Mouse (Mus musculus) neural tube, embryonic 13.5 days (tissue): ENCODE results near the gene Efna2. TPM values are rescaled to one million over a fixed set of nuclear protein-coding genes. Genes with fewer than 3 reads are reported as not detected.

Experiments
- ATAC-seq: fragments of 200-750 bp; cut with Nextera tagmentation; 2 replicates; pipeline ENCODE4 v1.8.0; 2017; ENCODE audit warnings: low read depth, mild to moderate bottlenecking, moderate TSS enrichment, moderate library complexity
- H3K27ac ChIP-seq: fragments of 300-500 bp; sonication (generic); replicated peaks from 2 replicates; pipeline ENCODE4 v1.5.1; 2015; ENCODE audit warnings: moderate library complexity, mild to moderate bottlenecking, inconsistent platforms
- H3K27me3 ChIP-seq: fragments of 300-500 bp; sonication (generic); 2 replicates; pipeline ENCODE4 v1.6.1; 2015; ENCODE audit warnings: mild to moderate bottlenecking, inconsistent platforms
- H3K36me3 ChIP-seq: fragments of 300-500 bp; sonication (generic); 2 replicates; pipeline ENCODE4 v1.6.1; 2015; ENCODE audit warnings: mild to moderate bottlenecking, inconsistent platforms
- H3K4me1 ChIP-seq: fragments of 300-500 bp; sonication (generic); replicated peaks from 2 replicates; pipeline ENCODE4 v1.6.1; 2015; ENCODE audit warnings: inconsistent platforms
- H3K4me2 ChIP-seq: fragments of 300-500 bp; sonication (generic); 2 replicates; pipeline ENCODE4 v1.6.1; 2015; ENCODE audit warnings: inconsistent platforms, mild to moderate bottlenecking, moderate library complexity
- H3K4me3 ChIP-seq: fragments of 300-500 bp; sonication (generic); 2 replicates; pipeline ENCODE4 v1.5.1; 2015; ENCODE audit warnings: mild to moderate bottlenecking, inconsistent platforms
- H3K9ac ChIP-seq: fragments of 300-500 bp; sonication (generic); 2 replicates; pipeline ENCODE4 v1.6.1; 2015; ENCODE audit warnings: moderate library complexity, mild to moderate bottlenecking, inconsistent platforms
- H3K9me3 ChIP-seq: fragments of 300-500 bp; sonication (generic); 2 replicates; pipeline ENCODE4 v1.6.1; 2016; ENCODE audit warnings: inconsistent platforms
- WGBS: fragments of 180-500 bp; shearing (Covaris S2); methylation state at CpG from one replicate; pipeline ENCODE4 v1.1.7; 2015; 5-methylcytosine and 5-hydroxymethylcytosine counted together
- polyA plus RNA-seq: library from polyadenylated mRNA; unstranded; fragments of >200 nt; fragmentation: Nextera tagmentation; extraction: Ambion mirVana; gene quantifications from 2 replicates; pipeline ENCODE4 v1.2.1, GENCODE M21; 2015

Gene Efna2
- polyA plus RNA-seq, 1 experiment from 2014 or later: 34.0 TPM

GRCm38 (mm10) chr10:80136952-80137625, 42.2 kb upstream of the Efna2 start:
- Histone ChIP-seq H3K27ac (peak overlapping the region; percentile 97), H3K36me3 (peaks cover 42% of the 10 kb centered on the region), H3K4me1 (peaks cover 56% of the 10 kb centered on the region), H3K27me3 (peaks cover 17% of the 10 kb centered on the region), H3K4me3 (peak overlapping the region; percentile 83), H3K9me3 (no peaks in the 10 kb centered on the region), H3K9ac (peak overlapping the region; percentile 97), H3K4me2 (peak overlapping the region; percentile 92)
- WGBS: 4% methylated on average over 28 of the region's 29 CpGs
- ATAC-seq: no peak; the same call in 1 of the 2 replicates

- Histone ChIP-seq H3K4me3 (peak overlapping the region; percentile 83), H3K4me2 (peak overlapping the region; percentile 92), H3K4me1 (peaks cover 58% of the 10 kb centered on the region), H3K9ac (peak overlapping the region; percentile 97), H3K9me3 (no peaks in the 10 kb centered on the region), H3K27ac (peak overlapping the region; percentile 97), H3K27me3 (peaks cover 17% of the 10 kb centered on the region), H3K36me3 (peaks cover 34% of the 10 kb centered on the region)
- ATAC-seq: no peak
- 3% methylated on average over 31 of the region's 33 CpGs for WGBS
These were observed 41.4 kb upstream of the Efna2 start for GRCm38 (mm10) chr10:80137626-80138552.

DNA sequence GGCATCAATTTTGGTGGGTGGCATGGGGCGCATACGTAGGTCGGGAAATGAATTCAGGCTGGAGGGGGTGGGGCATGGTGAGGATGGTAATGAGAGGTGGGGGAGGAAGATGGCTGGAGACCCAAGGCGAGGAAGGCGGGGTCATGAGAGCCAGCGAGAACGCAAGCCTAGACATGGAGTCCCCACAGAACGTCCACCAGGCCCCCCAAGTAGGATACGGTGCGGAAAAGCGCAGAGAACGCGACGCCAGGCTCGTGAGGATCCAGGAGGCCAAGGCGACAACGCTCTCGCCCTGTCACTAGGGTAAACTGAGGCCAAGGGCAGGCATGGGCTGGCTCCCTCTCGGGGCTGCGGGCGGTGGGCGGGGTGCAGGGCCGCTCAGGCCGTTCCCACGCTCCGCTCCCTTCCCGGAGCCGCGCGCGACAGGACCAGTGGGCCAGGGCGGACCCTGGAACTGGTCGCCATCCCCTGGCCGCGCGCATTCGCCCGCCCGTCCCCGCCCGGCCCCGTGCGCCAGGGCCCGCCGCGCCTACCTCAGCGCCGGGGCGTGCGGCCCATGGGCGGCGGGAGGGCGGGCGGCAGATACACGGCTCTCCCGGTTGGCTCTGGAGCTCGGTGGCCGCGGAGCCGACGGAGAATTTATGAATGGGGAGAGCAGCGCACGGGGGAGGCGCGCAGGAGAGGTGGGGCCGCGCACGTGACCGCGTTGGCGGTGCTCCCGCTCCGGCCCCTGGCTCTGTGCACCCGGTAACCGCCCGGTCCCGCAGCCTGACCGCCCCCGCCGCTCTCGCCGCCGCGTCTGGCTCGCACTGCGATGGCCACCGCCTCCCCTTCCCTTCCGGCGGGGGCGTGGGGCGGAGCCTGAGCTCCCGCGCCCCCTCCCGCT, 40.5 kb upstream of the Efna2 start, which contains the start of gene Atp5d:
TSS of gene Atp5d (plus strand) at position 80 of the 886 bp plus-strand sequence.
- ATAC-seq: peak; percentile 6; the same call in 1 of the 2 replicates

DNA sequence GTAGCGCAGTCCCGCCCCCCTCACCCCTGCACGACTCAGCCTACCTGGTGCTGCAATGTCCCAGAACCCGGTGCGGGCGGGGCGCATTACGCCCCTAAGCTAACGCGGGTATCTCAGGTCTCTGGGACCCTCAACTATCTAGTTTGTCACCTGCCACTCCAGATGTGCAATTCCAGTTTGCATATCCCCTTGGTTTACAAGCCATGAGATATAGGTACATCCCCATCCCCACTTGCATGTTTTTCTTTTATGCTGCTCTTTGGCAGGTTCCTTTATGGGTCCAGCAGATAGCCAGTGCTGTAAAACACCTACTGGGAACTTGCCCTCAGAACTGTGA, 39.9 kb upstream of the Efna2 start:
- peaks cover 17% of the 10 kb centered on the region for H3K27me3 ChIP-seq
- peak overlapping the region; percentile 97 for H3K9ac ChIP-seq
- no peak for ATAC-seq
- peak overlapping the region; percentile 92 for H3K4me2 ChIP-seq
- peak overlapping the region; percentile 83 for H3K4me3 ChIP-seq
- H3K27ac ChIP-seq: peak overlapping the region; percentile 97
- H3K36me3 ChIP-seq: peaks cover 28% of the 10 kb centered on the region
- peaks cover 68% of the 10 kb centered on the region for H3K4me1 ChIP-seq
- H3K9me3 ChIP-seq: no peaks in the 10 kb centered on the region
- 0% methylated on average over 10 of the region's 10 CpGs for WGBS

More for the DNA sequence above, 40.5 kb upstream of the Efna2 start, which contains the start of gene Atp5d:
- peak within 1 kb of the TSS; percentile 83 for H3K4me3 ChIP-seq
- peak within 1 kb of the TSS; percentile 97 for H3K9ac ChIP-seq
- peaks cover 17% of the 10 kb centered on the region for H3K27me3 ChIP-seq
- H3K36me3 ChIP-seq: peaks cover 28% of the 10 kb centered on the region
- H3K9me3 ChIP-seq: no peaks in the 10 kb centered on the region
- H3K4me2 ChIP-seq: peak within 1 kb of the TSS; percentile 92
- peak within 1 kb of the TSS; percentile 97 for H3K27ac ChIP-seq
- WGBS: under 1% methylated on average over 70 of the region's 94 CpGs
- H3K4me1 ChIP-seq: peaks cover 63% of the 10 kb centered on the region

DNA sequence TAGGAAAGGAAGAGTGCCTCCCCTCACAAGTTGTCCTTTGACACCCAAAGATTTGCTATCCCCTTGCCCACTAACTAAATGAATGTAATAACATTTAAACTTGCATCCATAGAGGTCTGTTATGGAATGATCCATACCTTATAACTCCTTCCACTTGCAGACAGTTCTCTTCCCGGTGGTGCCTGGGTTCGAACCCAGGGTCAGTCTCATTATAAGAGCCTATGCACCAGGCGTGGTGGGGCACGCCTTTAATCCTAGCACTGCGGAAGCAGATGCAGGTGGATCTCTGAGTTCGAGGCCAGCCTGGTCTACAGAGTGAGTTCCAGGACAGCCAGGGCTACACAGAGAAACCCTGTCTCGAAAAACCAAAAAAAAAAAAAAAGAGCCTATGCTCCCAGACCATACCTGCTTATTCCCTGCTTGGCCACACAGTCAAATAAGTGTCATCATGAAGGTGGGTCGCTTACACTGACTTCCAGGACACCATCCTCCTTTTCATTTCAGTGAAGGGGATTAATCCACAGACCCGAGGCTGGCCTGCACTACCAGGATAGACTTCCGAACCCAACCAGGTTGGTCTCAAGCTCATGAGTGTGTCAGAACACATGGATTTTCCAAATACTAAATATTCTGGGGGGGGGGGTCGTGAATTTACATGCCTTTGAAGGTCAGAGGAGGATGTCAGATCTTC, 39.2 kb upstream of the Efna2 start:
- H3K27ac ChIP-seq: peak overlapping the region; percentile 97
- H3K4me3 ChIP-seq: peak overlapping the region; percentile 83; the same call in 1 of the 2 replicates
- H3K4me1 ChIP-seq: peaks cover 72% of the 10 kb centered on the region
- H3K4me2 ChIP-seq: peak overlapping the region; percentile 93; the same call in 1 of the 2 replicates
- H3K9ac ChIP-seq: no peak overlapping the region
- H3K9me3 ChIP-seq: no peaks in the 10 kb centered on the region
- H3K27me3 ChIP-seq: peaks cover 17% of the 10 kb centered on the region
- 74% methylated on average over 11 of the region's 11 CpGs for WGBS
- ATAC-seq: no peak
- peaks cover 28% of the 10 kb centered on the region for H3K36me3 ChIP-seq

DNA sequence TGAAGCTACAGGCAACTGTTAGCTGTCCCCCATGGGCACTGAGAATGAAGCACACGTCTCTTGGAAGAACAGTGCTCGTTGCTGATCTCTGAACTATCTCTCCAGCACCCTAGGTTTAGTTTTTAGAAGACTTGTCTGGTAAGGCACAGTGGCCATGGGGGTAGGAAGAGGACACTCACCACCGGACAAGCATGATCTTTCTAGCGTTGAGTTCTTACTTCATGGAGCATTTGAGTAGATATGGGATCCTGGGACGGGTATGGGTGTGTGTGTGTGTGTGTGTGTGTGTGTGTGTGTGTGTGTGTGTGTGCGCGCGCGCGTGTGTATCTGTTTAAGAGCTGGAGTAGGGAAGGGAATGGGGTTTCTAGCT, 38.6 kb upstream of the Efna2 start, which contains the start of gene Cbarp:
TSS of gene Cbarp (minus strand) at position 170 of the 370 bp plus-strand sequence.
- WGBS: 76% methylated on average over 10 of the region's 10 CpGs
- H3K4me2 ChIP-seq: peak within 1 kb of the TSS; percentile 93
- H3K9ac ChIP-seq: peak within 1 kb of the TSS; percentile 97
- peak within 1 kb of the TSS; percentile 83 for H3K4me3 ChIP-seq
- ATAC-seq: no peak
- peaks cover 14% of the 10 kb centered on the region for H3K27me3 ChIP-seq
- peaks cover 78% of the 10 kb centered on the region for H3K4me1 ChIP-seq
- peaks cover 28% of the 10 kb centered on the region for H3K36me3 ChIP-seq
- no peaks in the 10 kb centered on the region for H3K9me3 ChIP-seq
- peak within 1 kb of the TSS; percentile 97 for H3K27ac ChIP-seq

DNA sequence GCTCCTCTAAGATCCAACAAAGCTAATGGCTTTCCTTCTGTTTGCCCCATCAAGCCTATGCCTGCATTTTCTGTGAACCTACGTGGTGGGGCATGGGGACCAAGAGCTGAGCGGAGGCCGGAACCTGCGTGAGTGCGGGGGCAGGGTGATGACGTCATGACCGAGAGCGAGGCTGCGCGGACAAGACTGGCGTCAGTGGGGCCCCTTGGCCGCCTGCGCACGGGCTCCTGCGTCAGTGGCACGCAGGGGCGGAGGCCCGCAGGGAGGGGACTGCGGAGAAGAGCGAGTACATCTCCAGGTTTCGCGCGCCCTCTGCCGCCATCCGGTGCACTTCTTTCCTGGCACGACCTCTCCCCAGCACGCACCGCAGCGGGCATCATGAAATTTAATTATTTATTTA, 38.0 kb upstream of the Efna2 start:
- H3K4me2 ChIP-seq: peak overlapping the region; percentile 93
- peaks cover 81% of the 10 kb centered on the region for H3K4me1 ChIP-seq
- H3K27ac ChIP-seq: peak overlapping the region; percentile 90
- peaks cover 8% of the 10 kb centered on the region for H3K27me3 ChIP-seq
- peak overlapping the region; percentile 67 for H3K4me3 ChIP-seq
- peaks cover 28% of the 10 kb centered on the region for H3K36me3 ChIP-seq
- H3K9ac ChIP-seq: peak overlapping the region; percentile 64
- peak; percentile 52 for ATAC-seq
- WGBS: under 1% methylated on average over 29 of the region's 29 CpGs
- no peaks in the 10 kb centered on the region for H3K9me3 ChIP-seq

GRCm38 (mm10) chr10:80141786-80142529, 37.3 kb upstream of the Efna2 start:
- ATAC-seq: peak; percentile 88
- Histone ChIP-seq H3K27ac (peak overlapping the region; percentile 90), H3K36me3 (peaks cover 34% of the 10 kb centered on the region), H3K27me3 (peaks cover 3% of the 10 kb centered on the region; the same call in 1 of the 2 replicates), H3K9ac (peak overlapping the region; percentile 86), H3K9me3 (no peaks in the 10 kb centered on the region), H3K4me2 (peak overlapping the region; percentile 93), H3K4me3 (peak overlapping the region; percentile 67), H3K4me1 (peaks cover 80% of the 10 kb centered on the region)
- WGBS: under 1% methylated on average over 43 of the region's 43 CpGs

DNA sequence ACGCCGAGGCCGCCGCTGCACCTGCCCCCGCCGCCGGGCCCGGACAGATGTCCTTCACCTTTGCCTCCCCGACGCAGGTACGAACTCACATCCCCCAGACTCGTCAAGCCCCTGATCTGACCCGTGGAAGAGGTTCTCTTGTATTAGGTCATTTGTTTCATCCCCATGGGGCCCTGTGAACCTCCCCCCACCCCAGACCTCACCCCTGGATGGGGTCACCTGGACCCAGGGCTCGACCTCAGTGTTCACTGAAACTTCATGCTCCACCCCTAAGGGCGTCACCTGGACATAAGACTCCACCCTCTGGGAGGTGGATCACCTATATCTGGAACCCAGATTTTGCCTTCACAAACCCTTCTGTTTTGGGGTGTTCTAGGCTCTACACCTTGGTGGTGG, 36.8 kb upstream of the Efna2 start:
- H3K36me3 ChIP-seq: peaks cover 34% of the 10 kb centered on the region
- 0% methylated on average over 15 of the region's 15 CpGs for WGBS
- peaks cover 80% of the 10 kb centered on the region for H3K4me1 ChIP-seq
- H3K9ac ChIP-seq: peak overlapping the region; percentile 86
- H3K4me2 ChIP-seq: peak overlapping the region; percentile 93
- H3K9me3 ChIP-seq: no peaks in the 10 kb centered on the region
- H3K4me3 ChIP-seq: peak overlapping the region; percentile 67
- H3K27ac ChIP-seq: peak overlapping the region; percentile 90
- H3K27me3 ChIP-seq: no peaks in the 10 kb centered on the region
- no peak for ATAC-seq

DNA sequence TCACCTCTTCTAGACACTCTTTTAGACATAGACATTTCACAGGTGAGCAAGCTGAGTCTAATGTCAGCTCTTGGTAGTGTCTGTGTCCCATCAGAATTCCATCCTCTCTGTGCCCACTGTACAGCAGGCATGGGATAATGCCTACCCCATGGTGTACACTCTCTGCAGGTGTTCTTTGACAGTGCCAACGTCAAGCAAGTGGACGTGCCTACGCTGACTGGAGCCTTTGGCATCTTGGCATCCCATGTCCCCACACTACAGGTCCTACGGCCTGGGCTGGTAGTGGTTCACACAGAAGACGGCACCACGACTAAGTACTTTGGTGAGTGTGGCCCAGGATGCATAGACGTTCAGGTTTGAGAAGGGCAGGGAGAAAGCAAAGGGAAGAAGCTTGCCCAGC, 35.6 kb upstream of the Efna2 start:
- 94% methylated on average over 7 of the region's 7 CpGs for WGBS
- Histone ChIP-seq H3K4me1 (peaks cover 75% of the 10 kb centered on the region), H3K4me2 (peak overlapping the region; percentile 93), H3K27ac (no peak overlapping the region), H3K4me3 (0 out of 2 replicates have a peak overlapping the region, but pooled peaks have one; percentile 67), H3K9me3 (no peaks in the 10 kb centered on the region), H3K27me3 (no peaks in the 10 kb centered on the region), H3K36me3 (peaks cover 34% of the 10 kb centered on the region), H3K9ac (0 out of 2 replicates have a peak overlapping the region, but pooled peaks have one; percentile 22)
- ATAC-seq: no peak
